Mouse (Mus musculus): ENCODE measurements at regions not wholly inside any gene's neighbourhood (a gene's known extent, or its start where the extent isn't known, plus 50 kb on each side); places are given as distances from the start of the nearest gene placed in this dataset.

DNA sequence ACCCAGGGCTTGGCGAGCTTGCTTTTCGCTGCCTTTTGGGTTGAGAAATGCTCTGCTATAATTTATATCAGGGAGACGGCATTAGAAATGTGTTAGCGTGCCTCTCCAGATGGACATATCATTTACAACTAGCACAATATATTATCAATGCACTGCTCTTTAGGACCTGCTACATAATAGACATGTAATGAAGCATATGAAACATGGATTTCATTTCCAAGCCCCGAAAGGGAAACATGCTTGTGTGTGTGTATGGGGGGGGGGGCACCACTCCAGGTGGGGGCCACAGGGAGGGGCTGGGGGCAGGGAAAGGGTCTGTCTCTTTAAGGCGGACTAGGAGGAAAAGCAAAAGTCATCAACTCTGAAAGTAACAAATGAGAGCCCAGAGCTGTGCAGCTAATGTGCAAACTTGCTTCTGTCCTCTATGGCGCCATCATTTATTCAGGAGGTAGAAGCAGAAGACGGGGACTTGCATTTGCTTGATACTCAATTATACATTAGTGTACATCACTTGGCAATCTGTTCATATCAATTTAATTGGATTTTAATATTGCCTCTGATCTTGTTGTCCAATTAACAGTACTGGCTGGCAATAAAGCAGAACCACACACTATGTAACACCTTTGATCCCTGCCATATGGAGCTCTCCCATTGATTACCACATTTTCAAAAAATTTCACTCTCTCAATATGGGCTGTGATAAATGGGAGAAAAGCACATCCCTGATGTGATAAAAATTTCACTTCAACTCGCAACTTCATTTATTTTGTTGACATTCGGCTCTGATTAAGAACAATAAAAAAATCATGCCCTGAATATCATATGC is 293.2 kb downstream of the Bcl11a start:
- Histone ChIP-seq H3K9ac (replicated peaks; ENCODE audit: low read length) (no peak overlapping the region), H3K27ac (replicated peaks; ENCODE audit: low read depth, low read length) (peak overlapping the region; percentile 81), H3K4me2 (ENCODE audit: low read length) (peak overlapping the region; percentile 30), H3K4me3 (replicated peaks; ENCODE audit: low read depth, low read length) (no peak overlapping the region), H3K36me3 (ENCODE audit: control insufficient read depth, insufficient read depth, low read length) (no peaks in the 10 kb centered on the region), H3K4me1 (ENCODE audit: control insufficient read depth, insufficient read depth, low read length) (peaks cover 30% of the 10 kb centered on the region), H3K27me3 (ENCODE audit: control insufficient read depth, insufficient read depth, low read length) (no peaks in the 10 kb centered on the region), H3K9me3 (ENCODE audit: control insufficient read depth, low read length) (no peaks in the 10 kb centered on the region)
- WGBS = 41% methylated on average over 10 of the region's 10 CpGs
- ATAC-seq (ENCODE audit: low FRiP score, low TSS enrichment) (peak; percentile 61), DNase-seq (peak; percentile 55)

DNA sequence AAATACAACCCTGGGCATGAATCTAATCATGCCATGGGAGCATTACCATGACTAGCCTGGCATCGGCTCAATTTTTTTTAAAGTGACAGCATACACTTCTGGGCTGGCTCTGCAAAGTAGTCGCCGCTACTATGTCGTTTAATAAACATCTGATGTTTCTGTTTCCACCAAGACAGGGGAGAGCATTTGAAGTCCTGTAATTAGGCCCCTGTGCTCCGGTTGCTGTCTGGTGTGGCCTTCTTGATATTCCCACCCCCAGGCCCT is 293.8 kb downstream of the Bcl11a start:
- H3K9ac ChIP-seq (replicated peaks; ENCODE audit: low read length) = no peak overlapping the region
- ATAC-seq (ENCODE audit: low FRiP score, low TSS enrichment) (peak; percentile 68), DNase-seq (peak; percentile 79)
- H3K27ac ChIP-seq (replicated peaks; ENCODE audit: low read depth, low read length) = peak overlapping the region; percentile 81
- H3K4me3 ChIP-seq (replicated peaks; ENCODE audit: low read depth, low read length) = no peak overlapping the region
- WGBS = 35% methylated on average over 5 of the region's 5 CpGs
- no peaks in the 10 kb centered on the region for H3K9me3 ChIP-seq (ENCODE audit: control insufficient read depth, low read length)
- H3K4me2 ChIP-seq (ENCODE audit: low read length) = no peak overlapping the region
- H3K36me3 ChIP-seq (ENCODE audit: control insufficient read depth, insufficient read depth, low read length) = no peaks in the 10 kb centered on the region
- no peaks in the 10 kb centered on the region for H3K27me3 ChIP-seq (ENCODE audit: control insufficient read depth, insufficient read depth, low read length)
- H3K4me1 ChIP-seq (ENCODE audit: control insufficient read depth, insufficient read depth, low read length) = peaks cover 30% of the 10 kb centered on the region

DNA sequence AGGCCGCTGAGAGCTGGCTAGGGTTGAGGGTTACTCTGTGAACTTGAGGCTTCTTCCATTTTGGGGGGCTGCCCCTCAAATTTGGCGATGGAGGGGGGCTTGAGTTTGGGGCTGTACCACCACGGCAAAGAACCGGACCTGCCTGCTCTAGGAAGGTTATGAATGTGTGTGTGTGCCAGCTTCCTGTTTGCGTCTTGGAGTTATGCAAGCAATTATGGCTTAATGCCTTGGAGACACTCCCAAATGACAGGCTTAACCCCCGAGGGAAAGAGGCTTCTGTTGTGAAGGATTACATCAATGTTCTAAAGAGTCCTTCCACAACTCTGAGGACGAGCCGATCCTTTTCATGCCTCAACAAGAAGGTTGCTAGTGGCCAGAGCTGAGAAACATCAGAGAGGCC is 294.1 kb downstream of the Bcl11a start:
- Histone ChIP-seq H3K36me3 (ENCODE audit: control insufficient read depth, insufficient read depth, low read length) (no peaks in the 10 kb centered on the region), H3K4me2 (ENCODE audit: low read length) (no peak overlapping the region), H3K27ac (replicated peaks; ENCODE audit: low read depth, low read length) (peak overlapping the region; percentile 53), H3K4me1 (ENCODE audit: control insufficient read depth, insufficient read depth, low read length) (peaks cover 30% of the 10 kb centered on the region), H3K27me3 (ENCODE audit: control insufficient read depth, insufficient read depth, low read length) (no peaks in the 10 kb centered on the region), H3K4me3 (replicated peaks; ENCODE audit: low read depth, low read length) (no peak overlapping the region), H3K9me3 (ENCODE audit: control insufficient read depth, low read length) (no peaks in the 10 kb centered on the region), H3K9ac (replicated peaks; ENCODE audit: low read length) (no peak overlapping the region)
- WGBS = 37% methylated on average over 8 of the region's 8 CpGs
- DNase-seq (peak; percentile 53), ATAC-seq (ENCODE audit: low FRiP score, low TSS enrichment) (peak; percentile 25)

DNA sequence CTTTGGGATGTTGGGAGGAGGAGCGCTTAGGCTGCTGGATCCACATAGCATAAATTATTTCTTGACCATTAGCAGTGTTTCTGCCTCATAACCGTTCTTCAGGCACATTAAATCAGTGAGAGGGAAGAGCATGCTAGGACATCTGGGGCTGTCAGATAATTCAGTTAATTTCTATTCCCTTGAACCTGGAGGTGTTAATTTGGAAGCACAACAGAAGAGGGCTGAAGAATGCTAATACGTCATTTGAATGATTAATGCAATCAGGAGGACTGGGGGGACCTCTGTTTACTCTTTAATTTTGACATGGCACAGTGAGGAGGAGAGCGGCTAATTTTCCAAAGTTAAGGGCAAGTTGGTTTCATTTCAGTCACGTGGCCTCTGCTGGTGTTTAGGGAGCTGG is 294.8 kb downstream of the Bcl11a start:
- no peak overlapping the region for H3K4me3 ChIP-seq (replicated peaks; ENCODE audit: low read depth, low read length)
- H3K27ac ChIP-seq (replicated peaks; ENCODE audit: low read depth, low read length) = no peak overlapping the region
- no peak overlapping the region for H3K4me2 ChIP-seq (ENCODE audit: low read length)
- no peaks in the 10 kb centered on the region for H3K36me3 ChIP-seq (ENCODE audit: control insufficient read depth, insufficient read depth, low read length)
- ATAC-seq (ENCODE audit: low FRiP score, low TSS enrichment) (no peak), DNase-seq (no peak)
- WGBS = 36% methylated on average over 5 of the region's 5 CpGs
- no peaks in the 10 kb centered on the region for H3K27me3 ChIP-seq (ENCODE audit: control insufficient read depth, insufficient read depth, low read length)
- H3K9ac ChIP-seq (replicated peaks; ENCODE audit: low read length) = no peak overlapping the region
- H3K4me1 ChIP-seq (ENCODE audit: control insufficient read depth, insufficient read depth, low read length) = peaks cover 30% of the 10 kb centered on the region
- no peaks in the 10 kb centered on the region for H3K9me3 ChIP-seq (ENCODE audit: control insufficient read depth, low read length)

DNA sequence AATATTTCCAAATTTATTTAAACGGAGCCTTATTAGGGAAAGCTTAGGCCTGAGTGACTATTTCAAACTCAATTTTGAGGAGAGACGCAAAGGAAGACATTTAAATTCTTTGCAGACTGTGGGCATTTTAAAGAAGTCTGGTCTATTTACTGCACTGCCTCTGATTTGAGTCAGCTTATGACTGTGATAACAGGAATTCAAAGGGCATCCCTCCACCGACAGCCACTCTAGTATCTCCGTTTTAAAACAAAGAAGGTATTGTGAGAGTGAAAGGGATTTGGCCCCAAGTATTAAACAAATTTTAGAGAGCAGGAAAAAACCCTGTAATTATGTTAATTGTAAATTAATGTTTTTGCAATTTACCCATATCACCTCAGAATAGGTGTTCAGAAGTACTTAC is 295.4 kb downstream of the Bcl11a start:
- Histone ChIP-seq H3K4me3 (replicated peaks; ENCODE audit: low read depth, low read length) (no peak overlapping the region), H3K4me1 (ENCODE audit: control insufficient read depth, insufficient read depth, low read length) (peaks cover 30% of the 10 kb centered on the region), H3K27me3 (ENCODE audit: control insufficient read depth, insufficient read depth, low read length) (no peaks in the 10 kb centered on the region), H3K9me3 (ENCODE audit: control insufficient read depth, low read length) (no peaks in the 10 kb centered on the region), H3K4me2 (ENCODE audit: low read length) (no peak overlapping the region), H3K36me3 (ENCODE audit: control insufficient read depth, insufficient read depth, low read length) (no peaks in the 10 kb centered on the region), H3K9ac (replicated peaks; ENCODE audit: low read length) (no peak overlapping the region), H3K27ac (replicated peaks; ENCODE audit: low read depth, low read length) (no peak overlapping the region)
- no peak for ATAC-seq (ENCODE audit: low FRiP score, low TSS enrichment)
- 45% methylated on average over 4 of the region's 4 CpGs for WGBS
- DNase-seq = no peak

DNA sequence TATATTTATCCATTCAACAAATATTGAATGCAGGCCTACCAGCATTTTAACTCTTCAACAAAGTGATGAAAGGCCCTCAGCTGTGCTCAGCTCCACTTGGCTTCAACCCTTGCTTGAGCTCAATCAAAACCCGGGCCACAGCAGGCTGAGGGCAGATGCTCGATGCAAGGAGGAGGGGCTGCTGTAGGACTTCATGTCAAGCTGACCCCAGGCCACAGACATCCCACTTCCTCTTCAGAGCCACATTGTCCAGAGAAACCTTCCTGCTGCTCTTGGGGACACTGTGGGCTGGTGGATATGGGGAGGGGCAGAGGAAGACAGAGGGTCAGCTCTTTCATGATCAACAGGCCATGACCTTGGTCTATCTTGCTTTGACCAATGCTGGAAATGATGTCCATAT is 299.7 kb downstream of the Bcl11a start:
- DNase-seq (no peak), ATAC-seq (ENCODE audit: low FRiP score, low TSS enrichment) (no peak)
- H3K4me1 ChIP-seq (ENCODE audit: control insufficient read depth, insufficient read depth, low read length) = peaks cover 7% of the 10 kb centered on the region
- H3K9me3 ChIP-seq (ENCODE audit: control insufficient read depth, low read length) = no peaks in the 10 kb centered on the region
- no peaks in the 10 kb centered on the region for H3K27me3 ChIP-seq (ENCODE audit: control insufficient read depth, insufficient read depth, low read length)
- no peak overlapping the region for H3K9ac ChIP-seq (replicated peaks; ENCODE audit: low read length)
- no peaks in the 10 kb centered on the region for H3K36me3 ChIP-seq (ENCODE audit: control insufficient read depth, insufficient read depth, low read length)
- WGBS = 70% methylated on average over 2 of the region's 2 CpGs
- no peak overlapping the region for H3K4me2 ChIP-seq (ENCODE audit: low read length)
- H3K4me3 ChIP-seq (replicated peaks; ENCODE audit: low read depth, low read length) = no peak overlapping the region
- no peak overlapping the region for H3K27ac ChIP-seq (replicated peaks; ENCODE audit: low read depth, low read length)

DNA sequence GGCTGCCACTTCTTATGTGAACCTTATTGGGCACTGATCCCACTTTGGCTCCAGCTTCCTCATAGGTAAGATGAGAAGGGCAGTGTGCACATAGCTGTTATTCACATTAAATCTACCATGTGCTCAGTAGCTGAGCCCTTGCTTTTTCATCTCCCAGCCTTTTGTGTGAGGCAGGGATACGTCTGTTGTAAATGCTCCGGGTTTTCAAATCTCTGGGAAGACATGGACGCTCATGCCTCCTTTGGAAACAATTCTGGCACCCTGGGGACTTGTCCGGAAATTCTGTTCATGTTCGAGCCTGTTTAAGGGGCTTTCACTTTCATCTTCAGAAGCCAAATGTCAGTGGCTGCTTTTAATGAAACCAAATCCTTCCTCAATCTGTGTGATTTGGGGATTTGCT is 312.7 kb downstream of the Bcl11a start:
- H3K36me3 ChIP-seq (ENCODE audit: control insufficient read depth, insufficient read depth, low read length) = no peaks in the 10 kb centered on the region
- H3K4me3 ChIP-seq (replicated peaks; ENCODE audit: low read depth, low read length) = no peak overlapping the region
- H3K27me3 ChIP-seq (ENCODE audit: control insufficient read depth, insufficient read depth, low read length) = no peaks in the 10 kb centered on the region
- WGBS = 12% methylated on average over 5 of the region's 5 CpGs
- no peak overlapping the region for H3K4me2 ChIP-seq (ENCODE audit: low read length)
- no peak for ATAC-seq (ENCODE audit: low FRiP score, low TSS enrichment)
- no peak overlapping the region for H3K9ac ChIP-seq (replicated peaks; ENCODE audit: low read length)
- peaks cover 7% of the 10 kb centered on the region; the same call in 1 of the 2 replicates for H3K4me1 ChIP-seq (ENCODE audit: control insufficient read depth, insufficient read depth, low read length)
- peak; percentile 55 for DNase-seq
- no peak overlapping the region for H3K27ac ChIP-seq (replicated peaks; ENCODE audit: low read depth, low read length)
- no peaks in the 10 kb centered on the region for H3K9me3 ChIP-seq (ENCODE audit: control insufficient read depth, low read length)

DNA sequence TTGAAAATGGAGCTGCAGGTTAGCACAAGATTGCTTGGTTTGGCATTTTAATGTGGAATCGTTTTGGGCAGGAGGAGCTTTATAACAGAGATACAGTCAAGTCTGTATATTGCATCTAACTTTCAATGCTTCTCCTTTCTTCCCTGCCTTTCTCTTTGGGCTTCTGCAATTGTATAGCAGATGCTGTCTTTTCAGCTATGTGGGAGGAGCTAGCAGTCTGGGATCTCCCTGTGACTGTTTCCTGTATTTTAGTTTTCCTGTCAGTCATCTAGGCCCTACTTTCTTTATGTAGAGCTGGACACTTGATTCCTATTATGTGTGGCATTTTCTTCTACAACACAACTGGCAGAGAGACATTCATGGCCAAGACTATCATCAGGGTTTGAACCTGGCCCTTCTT is 313.5 kb downstream of the Bcl11a start:
- H3K9me3 ChIP-seq (ENCODE audit: control insufficient read depth, low read length) = no peaks in the 10 kb centered on the region
- ATAC-seq (ENCODE audit: low FRiP score, low TSS enrichment) (no peak), DNase-seq (no peak)
- H3K27ac ChIP-seq (replicated peaks; ENCODE audit: low read depth, low read length) = no peak overlapping the region
- no peak overlapping the region for H3K4me3 ChIP-seq (replicated peaks; ENCODE audit: low read depth, low read length)
- H3K4me2 ChIP-seq (ENCODE audit: low read length) = no peak overlapping the region
- H3K36me3 ChIP-seq (ENCODE audit: control insufficient read depth, insufficient read depth, low read length) = no peaks in the 10 kb centered on the region
- H3K9ac ChIP-seq (replicated peaks; ENCODE audit: low read length) = no peak overlapping the region
- WGBS = 86% methylated on average over 1 of the region's 1 CpGs
- H3K4me1 ChIP-seq (ENCODE audit: control insufficient read depth, insufficient read depth, low read length) = peaks cover 7% of the 10 kb centered on the region; the same call in 1 of the 2 replicates
- no peaks in the 10 kb centered on the region for H3K27me3 ChIP-seq (ENCODE audit: control insufficient read depth, insufficient read depth, low read length)

DNA sequence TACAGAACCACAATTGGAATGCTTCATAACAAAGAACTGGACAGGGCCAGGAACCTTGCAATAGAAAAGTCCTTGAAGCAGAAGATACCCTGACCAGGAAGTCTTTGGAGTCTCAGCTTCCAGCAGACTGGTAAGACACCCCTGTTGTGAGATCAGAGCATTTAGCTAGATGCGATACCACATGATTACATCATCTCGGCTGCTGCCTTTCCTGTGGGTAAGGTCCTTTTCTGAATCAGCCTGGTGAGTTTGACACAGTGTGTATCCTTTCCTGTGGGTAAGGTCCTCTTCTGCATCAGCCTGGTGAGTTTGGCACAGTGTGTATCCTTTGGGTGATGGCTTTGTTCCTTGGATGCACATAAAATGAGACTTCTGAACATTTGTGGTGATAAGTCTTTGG is 317.6 kb downstream of the Bcl11a start:
- Histone ChIP-seq H3K4me1 (ENCODE audit: control insufficient read depth, insufficient read depth, low read length) (peaks cover 7% of the 10 kb centered on the region; the same call in 1 of the 2 replicates), H3K36me3 (ENCODE audit: control insufficient read depth, insufficient read depth, low read length) (no peaks in the 10 kb centered on the region), H3K27ac (replicated peaks; ENCODE audit: low read depth, low read length) (no peak overlapping the region), H3K4me2 (ENCODE audit: low read length) (no peak overlapping the region), H3K9ac (replicated peaks; ENCODE audit: low read length) (no peak overlapping the region), H3K9me3 (ENCODE audit: control insufficient read depth, low read length) (no peaks in the 10 kb centered on the region), H3K4me3 (replicated peaks; ENCODE audit: low read depth, low read length) (no peak overlapping the region), H3K27me3 (ENCODE audit: control insufficient read depth, insufficient read depth, low read length) (no peaks in the 10 kb centered on the region)
- DNase-seq (no peak), ATAC-seq (ENCODE audit: low FRiP score, low TSS enrichment) (no peak)
- WGBS = 94% methylated on average over 2 of the region's 2 CpGs
